Mouse (Mus musculus) kidney, adult 10 weeks (tissue): ENCODE results near the gene Olfr486. TPM values are rescaled to one million over a fixed set of nuclear protein-coding genes. Genes with fewer than 3 reads are reported as not detected.

Source experiments
- polyA plus RNA-seq: library from polyadenylated mRNA; stranded (reverse); fragments of 350-450 nt; fragmentation: Illumina TruSeq; extraction: RNeasy Lipid Tissue Mini Kit (QIAGEN cat#74804); gene quantifications from one replicate; pipeline ENCODE4 v1.2.3, GENCODE M21; 2014; ENCODE audit warnings: low read depth, low replicate concordance

Olfr486 gene
- not detected for polyA plus RNA-seq

GRCm38 (mm10) chr7:108172642-108173041 is at the start of gene Olfr486:
Gene Olfr486, minus strand, starts transcription at chr7:108172742.

GRCm38 (mm10) chr7:108214536-108214935 is 42.0 kb upstream of the Olfr486 start, which contains the start of gene Olfr487:
Gene Olfr487, minus strand, starts transcription at chr7:108214636.

GRCm38 (mm10) chr7:108159771-108160170 is 12.8 kb downstream of the Olfr486 start, which contains the start of gene Olfr485:
Gene Olfr485, minus strand, starts transcription at chr7:108159871.

GRCm38 (mm10) chr7:108127349-108127748 is 45.2 kb downstream of the Olfr486 start, which contains the start of gene Olfr484:
Gene Olfr484, minus strand, starts transcription at chr7:108127449.

Other genes starting within 250 kb of the Olfr486 start
- gene Olfr473, start 242.3 kb downstream of the Olfr486 start, polyA plus RNA-seq = not detected
- not detected for gene Olfr474, start 218.1 kb downstream of the Olfr486 start, polyA plus RNA-seq
- not detected for gene Olfr476, start 207.9 kb downstream of the Olfr486 start, polyA plus RNA-seq
- not detected for gene Olfr477, start 186.0 kb downstream of the Olfr486 start, polyA plus RNA-seq
- gene Olfr478, start 138.8 kb downstream of the Olfr486 start, polyA plus RNA-seq = not detected
- gene Olfr479, start 122.0 kb downstream of the Olfr486 start, polyA plus RNA-seq = not detected
- gene Olfr480, start 105.4 kb downstream of the Olfr486 start, polyA plus RNA-seq = not detected
- gene Olfr481, start 92.9 kb downstream of the Olfr486 start, polyA plus RNA-seq = not detected
- not detected for gene Olfr482, start 75.2 kb downstream of the Olfr486 start, polyA plus RNA-seq
- not detected for gene Olfr483, start 71.9 kb downstream of the Olfr486 start, polyA plus RNA-seq
- gene Olfr484, start 45.3 kb downstream of the Olfr486 start, polyA plus RNA-seq = not detected
- gene Olfr485, start 12.9 kb downstream of the Olfr486 start, polyA plus RNA-seq = not detected
- not detected for gene Olfr487, start 41.9 kb upstream of the Olfr486 start, polyA plus RNA-seq
- not detected for gene Olfr488, start 85.6 kb upstream of the Olfr486 start, polyA plus RNA-seq
- not detected for gene Olfr490, start 116.2 kb upstream of the Olfr486 start, polyA plus RNA-seq
- not detected for gene Olfr491, start 140.7 kb upstream of the Olfr486 start, polyA plus RNA-seq
- not detected for gene Olfr492, start 150.9 kb upstream of the Olfr486 start, polyA plus RNA-seq
- gene Olfr493, start 174.2 kb upstream of the Olfr486 start, polyA plus RNA-seq = not detected
- gene Olfr494, start 192.6 kb upstream of the Olfr486 start, polyA plus RNA-seq = not detected
- gene Olfr495, start 220.4 kb upstream of the Olfr486 start, polyA plus RNA-seq = not detected
- not detected for gene Olfr497, start 247.7 kb upstream of the Olfr486 start, polyA plus RNA-seq